Mouse (Mus musculus): Measurements from ENCODE around the gene Ccdc40.

DNA sequence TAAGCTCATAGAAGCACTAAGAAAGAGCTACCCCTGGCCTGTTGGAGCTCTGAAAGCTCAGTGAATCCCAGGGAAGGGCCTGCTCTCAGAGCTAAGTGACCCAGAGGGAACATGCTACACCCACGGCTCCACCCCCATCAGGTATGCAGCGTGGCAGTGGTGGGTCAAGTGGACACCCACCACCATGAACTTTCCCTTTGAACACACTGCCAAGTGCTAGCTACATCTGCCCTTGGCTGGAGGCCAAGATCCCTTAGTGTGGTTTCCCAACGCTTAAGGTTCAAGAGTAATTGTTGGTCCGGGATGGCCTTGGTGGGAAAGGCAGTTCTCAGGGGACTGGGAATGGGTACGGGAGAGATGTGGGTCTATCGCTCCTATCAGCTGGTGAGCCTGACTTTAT, 40.0 kb upstream of the Ccdc40 start:
- TF ChIP-seq CTCF (IDR thresholded peaks at IDR 0.05; ENCODE audit: extremely low read depth, insufficient read depth, insufficient read length, insufficient replicate concordance) (no peak), POLR2A (IDR thresholded peaks at IDR 0.05; ENCODE audit: low read depth, low read length) (no peak)
